ENCODE assay signal across 8 mouse cellular contexts in genomic region chr12:54985257-54986051, GRCm38 (mm10). TPM values are rescaled to one million over a fixed set of nuclear protein-coding genes. Genes with fewer than 3 reads are reported as not detected.
DNase-seq lines count a peak whose midpoint lies in the region; ATAC-seq and TF ChIP-seq lines count a peak whose summit lies in the region.

No protein-coding gene starts in this region.

- intact Hi-C loops in gastrocnemius, adult 2 months (cut with DNase I), result loop anchor here (10.0 kb wide), 1 partner anchor 151 kb away; no protein-coding TSS in a partner anchor

- ATAC-seq in hindbrain, embryonic 16.5 days, result peak; percentile 59
- peak; percentile 44 for ATAC-seq in limb, embryonic 11.5 days (ENCODE audit: insufficient number of reproducible peaks, low FRiP score, low TSS enrichment, low read depth)
- peak; percentile 67 for ATAC-seq in midbrain, embryonic 12.5 days (ENCODE audit: low FRiP score, low read depth)
- ATAC-seq in megakaryocyte-erythroid progenitor cell, adult 5-6 weeks (replicated peaks; ENCODE audit: low FRiP score, low TSS enrichment, poor library complexity, severe bottlenecking), result no peak

- H3K27ac ChIP-seq in gastrocnemius, adult 2 months, result peak overlapping the region; percentile 90
- H3K27ac ChIP-seq in hindbrain, embryonic 16.5 days (ENCODE audit: low read depth, low read length), result peak overlapping the region; percentile 83
- H3K27ac ChIP-seq in limb, embryonic 11.5 days (replicated peaks; ENCODE audit: low read depth, low read length), result peak overlapping the region; percentile 84
- H3K27ac ChIP-seq in midbrain, embryonic 12.5 days (replicated peaks), result peak overlapping the region; percentile 92

- H3K4me3 ChIP-seq in gastrocnemius, adult 2 months, result peak overlapping the region; percentile 96
- peak overlapping the region; percentile 94 for H3K4me3 ChIP-seq in hindbrain, embryonic 16.5 days (ENCODE audit: low read length)
- peak overlapping the region; percentile 85 for H3K4me3 ChIP-seq in limb, embryonic 11.5 days (ENCODE audit: low read depth, low read length)
- peak overlapping the region; percentile 96 for H3K4me3 ChIP-seq in midbrain, embryonic 12.5 days

- peaks cover 9% of the 10 kb centered on the region; the same call in 1 of the 2 replicates for H3K4me1 ChIP-seq in hindbrain, embryonic 16.5 days (ENCODE audit: control insufficient read depth, insufficient read depth, low read depth, low read length)
- no peaks in the 10 kb centered on the region for H3K4me1 ChIP-seq in limb, embryonic 11.5 days (ENCODE audit: control insufficient read depth, insufficient read depth, low read length)
- peaks cover 4% of the 10 kb centered on the region; the same call in 1 of the 2 replicates for H3K4me1 ChIP-seq in midbrain, embryonic 12.5 days

- under 1% methylated on average over 93 of the region's 117 CpGs for WGBS in hindbrain, embryonic 16.5 days
- WGBS in limb, embryonic 11.5 days, result 0% methylated on average over 101 of the region's 117 CpGs
- WGBS in midbrain, embryonic 12.5 days, result 1% methylated on average over 52 of the region's 117 CpGs

- no peaks in the 10 kb centered on the region for H3K27me3 ChIP-seq in hindbrain, embryonic 16.5 days (replicated peaks; ENCODE audit: control insufficient read depth, insufficient read depth, low read length)
- no peaks in the 10 kb centered on the region for H3K27me3 ChIP-seq in limb, embryonic 11.5 days (ENCODE audit: control insufficient read depth, insufficient read depth, low read length)
- H3K27me3 ChIP-seq in midbrain, embryonic 12.5 days, result no peaks in the 10 kb centered on the region

- H3K9me3 ChIP-seq in hindbrain, embryonic 16.5 days (ENCODE audit: control insufficient read depth, low read length), result no peaks in the 10 kb centered on the region
- no peaks in the 10 kb centered on the region for H3K9me3 ChIP-seq in limb, embryonic 11.5 days (ENCODE audit: control insufficient read depth, low read length)
- H3K9me3 ChIP-seq in midbrain, embryonic 12.5 days, result no peaks in the 10 kb centered on the region

- TF ChIP-seq CTCF in gastrocnemius, adult 2 months (IDR thresholded peaks at IDR 0.05), result peak; percentile 14; the same call in 1 of the 2 replicates

- H3K9ac ChIP-seq in hindbrain, embryonic 16.5 days (ENCODE audit: low read depth, low read length), result peak overlapping the region; percentile 71
- H3K9ac ChIP-seq in limb, embryonic 11.5 days (ENCODE audit: low read length), result peak overlapping the region; percentile 91
- H3K9ac ChIP-seq in midbrain, embryonic 12.5 days (replicated peaks), result peak overlapping the region; percentile 92

- no peaks in the 10 kb centered on the region for H3K36me3 ChIP-seq in hindbrain, embryonic 16.5 days (ENCODE audit: control insufficient read depth, insufficient read depth, low read length)
- H3K36me3 ChIP-seq in limb, embryonic 11.5 days (ENCODE audit: control insufficient read depth, insufficient read depth, low read length), result peaks cover 3% of the 10 kb centered on the region; the same call in 1 of the 2 replicates
- H3K36me3 ChIP-seq in midbrain, embryonic 12.5 days, result no peaks in the 10 kb centered on the region

- peak; percentile 65 for DNase-seq in T-cell, adult 2 months (ENCODE audit: low spot score)
- peak; percentile 63 for DNase-seq in cerebellum, postnatal 25 days
- DNase-seq in gastrocnemius, adult 2 months, result peak; percentile 73
- DNase-seq in limb, embryonic 11.5 days (ENCODE audit: low spot score), result peak; percentile 81
- DNase-seq in spleen, adult 12 weeks (ENCODE audit: low spot score), result peak; percentile 63

- H3K4me2 ChIP-seq in hindbrain, embryonic 16.5 days (ENCODE audit: low read length), result peak overlapping the region; percentile 95
- peak overlapping the region; percentile 86 for H3K4me2 ChIP-seq in limb, embryonic 11.5 days (ENCODE audit: low read depth, severe bottlenecking)
- peak overlapping the region; percentile 79 for H3K4me2 ChIP-seq in midbrain, embryonic 12.5 days (replicated peaks)

RNA-seq across cellular contexts. Expression of gene Gm20403, which starts 0.9 kb away (rescaled TPM):
- not detected for total RNA-seq in gastrocnemius, adult 2 months (2021)
- polyA plus RNA-seq in hindbrain, embryonic 16.5 days (2015; fragmentation: Nextera tagmentation; extraction: Ambion mirVana), result not detected in 2 replicates
- not detected in 2 replicates for polyA plus RNA-seq in limb, embryonic 11.5 days (2014; fragmentation: Nextera tagmentation; extraction: Ambion mirVana)
- polyA plus RNA-seq in midbrain, embryonic 12.5 days (2016; fragmentation: Nextera tagmentation; extraction: Ambion mirVana), result 1.0 TPM in 1 of 2 replicates, not detected in the other
- not detected in 2 replicates for total RNA-seq in megakaryocyte-erythroid progenitor cell, adult 5-6 weeks (2014; fragmentation: Nextera tagmentation)
- total RNA-seq in megakaryocyte-erythroid progenitor cell, adult 5-6 weeks (2017), result not detected in 2 replicates

RNA-seq across cellular contexts. Expression of gene Baz1a, which starts 28.7 kb away (rescaled TPM):
- total RNA-seq in gastrocnemius, adult 2 months (2021), result 1 to 10 TPM; 3.6 to 4.1 TPM
- 5.6 and 6.5 TPM in 2 replicates for polyA plus RNA-seq in hindbrain, embryonic 16.5 days (2015; fragmentation: Nextera tagmentation; extraction: Ambion mirVana)
- polyA plus RNA-seq in limb, embryonic 11.5 days (2014; fragmentation: Nextera tagmentation; extraction: Ambion mirVana), result 25.3 and 32.4 TPM in 2 replicates
- polyA plus RNA-seq in midbrain, embryonic 12.5 days (2016; fragmentation: Nextera tagmentation; extraction: Ambion mirVana), result 35.4 and 40.3 TPM in 2 replicates
- total RNA-seq in megakaryocyte-erythroid progenitor cell, adult 5-6 weeks (2014; fragmentation: Nextera tagmentation), result 105 and 128 TPM in 2 replicates
- total RNA-seq in megakaryocyte-erythroid progenitor cell, adult 5-6 weeks (2017), result 98.9 and 112 TPM in 2 replicates
